Mouse (Mus musculus): ENCODE data around the gene Pstk.

DNA sequence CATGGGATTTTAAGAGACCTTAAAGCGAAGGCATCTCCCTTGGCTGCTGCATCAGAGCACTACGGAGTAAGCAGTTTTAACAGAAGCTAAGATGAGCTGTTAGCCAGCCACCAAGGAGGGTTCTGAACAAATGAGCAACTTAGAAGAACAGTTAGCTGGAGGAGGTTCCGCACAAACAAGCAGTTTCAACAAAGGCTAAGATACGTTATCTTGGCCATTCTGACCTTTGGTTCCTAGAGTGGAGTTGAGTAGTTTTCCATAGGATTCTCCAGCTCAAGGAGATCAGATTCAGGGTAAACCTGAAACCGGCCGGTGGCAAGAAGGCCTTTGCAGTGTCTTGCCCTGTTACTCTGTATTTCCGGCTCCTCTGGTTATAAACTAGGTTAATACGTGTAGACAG lies 6.8 kb upstream of the Pstk start:
- TF ChIP-seq POLR2A (IDR thresholded peaks at IDR 0.05; ENCODE audit: low read depth, low read length) (no peak), CTCF (IDR thresholded peaks at IDR 0.05; ENCODE audit: extremely low read depth, insufficient read depth, insufficient read length, insufficient replicate concordance) (no peak)

Measured in spleen, adult 2 months (tissue).